Mouse (Mus musculus): Measurements from ENCODE around the gene Cant1. TPM values are rescaled to one million over a fixed set of nuclear protein-coding genes. Genes with fewer than 3 reads are reported as not detected.
"Not testable (repeated sequence)": the region's sequence is repeated elsewhere in the genome, so short reads cannot be mapped to it uniquely, and the experiment has no call there.

The Cant1 gene
- polyA plus RNA-seq, 1 experiment from 2014 or later = 24.9 TPM

- Histone ChIP-seq H3K4me2 (no peak overlapping the region), H3K27me3 (no peaks in the 10 kb centered on the region), H3K4me1 (replicated peaks) (peaks cover 14% of the 10 kb centered on the region), H3K36me3 (peaks cover 31% of the 10 kb centered on the region), H3K9ac (no peak overlapping the region), H3K4me3 (no peak overlapping the region), H3K9me3 (no peaks in the 10 kb centered on the region), H3K27ac (no peak overlapping the region)
- ATAC-seq (ENCODE audit: low FRiP score) = no peak
- WGBS = 90% methylated on average over 2 of the region's 2 CpGs
These were observed 15.7 kb downstream of the Cant1 start for GRCm38 (mm10) chr11:118403183-118403582.

- Histone ChIP-seq H3K9ac (peak within 1 kb of the TSS; percentile 49; the same call in 1 of the 2 replicates), H3K4me3 (no peak within 1 kb of the TSS), H3K27me3 (no peaks in the 10 kb centered on the region), H3K9me3 (no peaks in the 10 kb centered on the region), H3K36me3 (peaks cover 17% of the 10 kb centered on the region), H3K4me2 (no peak within 1 kb of the TSS), H3K27ac (peak within 1 kb of the TSS; percentile 18; the same call in 1 of the 2 replicates), H3K4me1 (replicated peaks) (peaks cover 14% of the 10 kb centered on the region)
- WGBS = 66% methylated on average over 7 of the region's 7 CpGs
- ATAC-seq (ENCODE audit: low FRiP score) = no peak
These were observed 17.1 kb downstream of the Cant1 start, which contains the start of gene Lgals3bp for GRCm38 (mm10) chr11:118401760-118402280. TSS of gene Lgals3bp (minus strand) at chr11:118402092.

GRCm38 (mm10) chr11:118401195-118401594 is 17.7 kb downstream of the Cant1 start:
- WGBS = 86% methylated on average over 4 of the region's 4 CpGs
- H3K4me3 ChIP-seq = no peak overlapping the region
- 0 out of 2 replicates have a peak overlapping the region, but pooled peaks have one; percentile 3 for H3K27ac ChIP-seq
- no peak overlapping the region for H3K4me2 ChIP-seq
- peaks cover 14% of the 10 kb centered on the region for H3K4me1 ChIP-seq (replicated peaks)
- ATAC-seq (ENCODE audit: low FRiP score) = no peak
- no peaks in the 10 kb centered on the region for H3K9me3 ChIP-seq
- H3K27me3 ChIP-seq = no peaks in the 10 kb centered on the region
- no peak overlapping the region for H3K9ac ChIP-seq
- H3K36me3 ChIP-seq = peaks cover 14% of the 10 kb centered on the region

- Histone ChIP-seq H3K9ac (no peak overlapping the region), H3K27ac (0 out of 2 replicates have a peak overlapping the region, but pooled peaks have one; percentile 3), H3K4me3 (no peak overlapping the region), H3K4me1 (replicated peaks) (peaks cover 14% of the 10 kb centered on the region), H3K27me3 (no peaks in the 10 kb centered on the region), H3K36me3 (peaks cover 14% of the 10 kb centered on the region), H3K4me2 (no peak overlapping the region), H3K9me3 (no peaks in the 10 kb centered on the region)
- ATAC-seq (ENCODE audit: low FRiP score) = no peak
- 42% methylated on average over 6 of the region's 6 CpGs for WGBS
These were observed 18.3 kb downstream of the Cant1 start for GRCm38 (mm10) chr11:118400566-118400936.

GRCm38 (mm10) chr11:118399891-118400565 is 18.9 kb downstream of the Cant1 start:
- WGBS = 75% methylated on average over 5 of the region's 5 CpGs
- Histone ChIP-seq H3K4me3 (no peak overlapping the region), H3K9ac (no peak overlapping the region), H3K27ac (no peak overlapping the region), H3K36me3 (0 out of 2 replicates have a peak, but pooled peaks cover 9% of the 10 kb centered on the region), H3K9me3 (no peaks in the 10 kb centered on the region), H3K4me2 (no peak overlapping the region), H3K4me1 (replicated peaks) (peaks cover 14% of the 10 kb centered on the region), H3K27me3 (no peaks in the 10 kb centered on the region)
- ATAC-seq (ENCODE audit: low FRiP score) = no peak

GRCm38 (mm10) chr11:118397806-118398530 is 20.9 kb downstream of the Cant1 start:
- Histone ChIP-seq H3K27me3 (no peaks in the 10 kb centered on the region), H3K4me2 (no peak overlapping the region), H3K9me3 (no peaks in the 10 kb centered on the region), H3K9ac (no peak overlapping the region), H3K27ac (no peak overlapping the region), H3K36me3 (0 out of 2 replicates have a peak, but pooled peaks cover 9% of the 10 kb centered on the region), H3K4me3 (no peak overlapping the region), H3K4me1 (replicated peaks) (peaks cover 14% of the 10 kb centered on the region)
- WGBS = 93% methylated on average over 26 of the region's 26 CpGs
- no peak for ATAC-seq (ENCODE audit: low FRiP score)

DNA sequence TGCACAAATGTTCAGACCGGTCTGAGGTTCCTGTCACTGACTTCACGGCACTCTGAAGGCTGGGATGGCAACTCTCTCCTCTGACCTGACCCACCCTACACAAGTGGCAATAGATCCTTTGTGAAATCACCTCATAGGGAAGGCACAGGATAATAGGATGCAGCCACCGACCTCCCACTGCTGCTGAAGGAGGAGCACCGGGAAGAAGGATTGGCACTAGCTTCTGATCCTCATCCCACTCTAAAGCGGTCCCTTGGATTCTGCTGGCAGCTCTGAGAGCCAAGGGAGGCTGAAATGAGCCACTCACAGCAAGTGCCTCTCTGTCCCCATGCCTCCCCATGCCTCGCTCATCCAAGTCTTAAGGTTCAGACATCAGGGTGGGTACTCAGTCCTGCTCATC is 24.3 kb downstream of the Cant1 start:
- no peak for ATAC-seq (ENCODE audit: low FRiP score)
- 56% methylated on average over 6 of the region's 6 CpGs for WGBS
- H3K9ac ChIP-seq = no peak overlapping the region; the same call in 1 of the 2 replicates
- no peak overlapping the region for H3K4me2 ChIP-seq
- H3K27me3 ChIP-seq = no peaks in the 10 kb centered on the region
- no peaks in the 10 kb centered on the region for H3K9me3 ChIP-seq
- no peak overlapping the region for H3K4me3 ChIP-seq
- H3K36me3 ChIP-seq = 0 out of 2 replicates have a peak, but pooled peaks cover 9% of the 10 kb centered on the region
- no peaks in the 10 kb centered on the region for H3K4me1 ChIP-seq (replicated peaks)
- H3K27ac ChIP-seq = no peak overlapping the region

DNA sequence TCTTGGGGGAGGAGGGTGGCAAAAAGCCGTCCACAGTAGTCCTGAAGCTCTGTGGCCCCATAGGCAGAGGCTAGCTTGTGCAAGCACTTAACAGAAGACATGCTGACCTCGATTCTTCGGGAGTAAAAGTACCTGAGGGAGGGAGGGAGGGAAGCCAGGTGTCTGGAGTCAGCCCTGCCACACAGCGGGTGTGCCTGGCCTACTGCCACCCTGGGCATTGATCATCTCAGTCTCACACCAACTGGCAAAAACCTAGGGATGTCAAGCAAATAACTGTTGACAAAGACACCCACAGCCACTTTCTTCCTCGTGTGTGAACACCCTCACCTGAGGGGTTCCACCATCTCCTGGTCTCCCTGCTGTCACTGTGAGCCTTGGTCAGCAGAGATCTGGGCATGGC is 24.9 kb downstream of the Cant1 start:
- WGBS = 77% methylated on average over 5 of the region's 5 CpGs
- Histone ChIP-seq H3K27ac (no peak overlapping the region), H3K4me2 (no peak overlapping the region), H3K9ac (no peak overlapping the region), H3K27me3 (no peaks in the 10 kb centered on the region), H3K36me3 (0 out of 2 replicates have a peak, but pooled peaks cover 9% of the 10 kb centered on the region), H3K4me1 (replicated peaks) (no peaks in the 10 kb centered on the region), H3K9me3 (no peaks in the 10 kb centered on the region), H3K4me3 (no peak overlapping the region)
- ATAC-seq (ENCODE audit: low FRiP score) = no peak

DNA sequence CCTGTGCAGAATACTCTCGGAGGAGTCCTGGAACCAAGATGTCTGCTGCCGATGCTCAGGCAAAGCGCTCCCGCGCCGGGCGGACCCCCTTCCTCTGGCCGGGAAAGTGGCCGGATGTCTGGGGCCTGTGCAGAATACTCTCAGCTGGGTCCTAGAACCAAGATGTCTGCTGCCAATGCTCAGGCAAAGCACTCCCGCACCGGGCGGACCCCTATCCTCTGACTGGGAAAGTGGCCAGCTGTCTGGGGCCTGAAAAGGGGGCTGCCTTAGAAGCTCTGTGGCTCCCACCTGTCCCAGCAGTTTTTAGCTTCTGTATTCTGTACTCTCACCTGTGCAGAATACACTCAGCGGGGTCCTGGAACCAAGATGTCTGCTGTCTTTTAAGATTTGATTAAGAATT is 31.1 kb downstream of the Cant1 start:
- not testable (repeated sequence) for H3K4me1 ChIP-seq (replicated peaks); H3K27ac ChIP-seq; H3K27me3 ChIP-seq; H3K36me3 ChIP-seq; H3K9ac ChIP-seq; H3K4me2 ChIP-seq; ATAC-seq (ENCODE audit: low FRiP score); H3K4me3 ChIP-seq; H3K9me3 ChIP-seq
- WGBS = 90% methylated on average over 13 of the region's 13 CpGs

- Histone ChIP-seq H3K9ac (no peak overlapping the region; the same call in 1 of the 2 replicates), H3K9me3 (no peaks in the 10 kb centered on the region), H3K4me1 (replicated peaks) (peaks cover 17% of the 10 kb centered on the region), H3K4me2 (no peak overlapping the region), H3K4me3 (no peak overlapping the region), H3K27me3 (no peaks in the 10 kb centered on the region), H3K27ac (no peak overlapping the region), H3K36me3 (no peaks in the 10 kb centered on the region)
- WGBS = 47% methylated on average over 11 of the region's 11 CpGs
- ATAC-seq (ENCODE audit: low FRiP score) = no peak
These were observed 39.5 kb downstream of the Cant1 start for GRCm38 (mm10) chr11:118379251-118380009.

GRCm38 (mm10) chr11:118378656-118379055 is 40.2 kb downstream of the Cant1 start:
- no peaks in the 10 kb centered on the region for H3K36me3 ChIP-seq
- peaks cover 19% of the 10 kb centered on the region for H3K4me1 ChIP-seq (replicated peaks)
- no peak for ATAC-seq (ENCODE audit: low FRiP score)
- H3K9ac ChIP-seq = no peak overlapping the region
- no peak overlapping the region for H3K4me3 ChIP-seq
- 83% methylated on average over 6 of the region's 6 CpGs for WGBS
- no peaks in the 10 kb centered on the region for H3K9me3 ChIP-seq
- H3K27ac ChIP-seq = no peak overlapping the region
- no peak overlapping the region for H3K4me2 ChIP-seq
- H3K27me3 ChIP-seq = no peaks in the 10 kb centered on the region

DNA sequence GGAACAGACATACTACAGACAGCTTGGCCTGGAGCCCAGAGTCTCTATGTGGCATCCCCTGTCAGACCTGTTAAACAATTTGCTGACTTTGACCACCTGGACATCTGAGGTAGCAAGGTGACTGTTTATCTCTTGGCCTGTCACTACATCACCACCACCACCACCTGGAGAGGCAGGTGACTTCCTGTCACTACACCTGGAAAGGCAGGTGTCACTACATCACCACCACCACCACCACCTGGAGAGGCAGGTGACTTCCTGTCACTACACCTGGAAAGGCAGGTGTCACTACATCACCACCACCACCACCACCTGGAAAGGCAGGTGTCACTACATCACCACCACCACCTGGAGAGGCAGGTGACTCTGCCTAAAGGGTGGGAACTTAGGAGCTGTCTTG is 42.6 kb downstream of the Cant1 start:
- H3K4me2 ChIP-seq; H3K27me3 ChIP-seq; ATAC-seq (ENCODE audit: low FRiP score); H3K9ac ChIP-seq; H3K4me3 ChIP-seq; H3K36me3 ChIP-seq; H3K9me3 ChIP-seq; H3K27ac ChIP-seq: not testable (repeated sequence)
- H3K4me1 ChIP-seq (replicated peaks) = peaks cover 19% of the 10 kb centered on the region

All from hindbrain, embryonic 13.5 days (tissue).